Mouse (Mus musculus) heart, embryonic 11.5 days (tissue): Measurements from ENCODE around the gene Stk39. TPM values are rescaled to one million over a fixed set of nuclear protein-coding genes. Genes with fewer than 3 reads are reported as not detected.

Experiments
- ATAC-seq: fragments of 200-750 bp; cut with Nextera tagmentation; replicated peaks from 2 replicates; pipeline ENCODE4 v1.8.0; 2017; ENCODE audit warnings: moderate library complexity; ENCODE audit not compliant: insufficient number of reproducible peaks, low FRiP score, low TSS enrichment
- H3K27ac ChIP-seq: fragments of 300-500 bp; sonication (generic); 2 replicates; pipeline ENCODE4 v1.5.1; 2014; ENCODE audit warnings: mild to moderate bottlenecking, low read depth, low read length
- H3K27me3 ChIP-seq: fragments of 300-500 bp; sonication (generic); 2 replicates; pipeline ENCODE4 v1.6.1; 2014; ENCODE audit warnings: mild to moderate bottlenecking, low read length, mixed read lengths; ENCODE audit not compliant: control insufficient read depth, insufficient read depth
- H3K36me3 ChIP-seq: fragments of 300-500 bp; sonication (generic); 2 replicates; pipeline ENCODE4 v1.6.1; 2014; ENCODE audit warnings: mild to moderate bottlenecking, low read length, moderate library complexity, mixed read lengths; ENCODE audit not compliant: control insufficient read depth, insufficient read depth
- H3K4me1 ChIP-seq: fragments of 300-500 bp; sonication (generic); 2 replicates; pipeline ENCODE4 v1.6.1; 2014; ENCODE audit warnings: low read length; ENCODE audit not compliant: control insufficient read depth, insufficient read depth
- H3K4me2 ChIP-seq: fragments of 300-500 bp; sonication (generic); 2 replicates; pipeline ENCODE4 v1.6.1; 2014; ENCODE audit warnings: mild to moderate bottlenecking, moderate library complexity
- H3K4me3 ChIP-seq: fragments of 300-500 bp; sonication (generic); 2 replicates; pipeline ENCODE4 v1.5.1; 2014; ENCODE audit warnings: low read depth, low read length
- H3K9ac ChIP-seq: fragments of 300-500 bp; sonication (generic); 2 replicates; pipeline ENCODE4 v1.6.1; 2014; ENCODE audit warnings: mild to moderate bottlenecking, low read depth, low read length, moderate library complexity
- H3K9me3 ChIP-seq: fragments of 300-500 bp; sonication (generic); replicated peaks from 2 replicates; pipeline ENCODE4 v1.6.1; 2016; ENCODE audit warnings: low read length; ENCODE audit not compliant: control insufficient read depth
- WGBS: fragments of 180-500 bp; shearing (Covaris S2); extraction: QIAGEN DNeasy Blood & Tissue Kit; methylation state at CpG from one replicate; pipeline ENCODE4 v1.1.7; 2014; ENCODE audit not compliant: insufficient replicate concordance; 5-methylcytosine and 5-hydroxymethylcytosine counted together
- polyA plus RNA-seq: library from polyadenylated mRNA; unstranded; fragments of >200 nt; fragmentation: Nextera tagmentation; extraction: Ambion mirVana; gene quantifications from 2 replicates; pipeline ENCODE4 v1.2.1, GENCODE M21; 2014

Gene Stk39
- polyA plus RNA-seq, 1 experiment from 2014 or later, result 58.3 TPM

DNA sequence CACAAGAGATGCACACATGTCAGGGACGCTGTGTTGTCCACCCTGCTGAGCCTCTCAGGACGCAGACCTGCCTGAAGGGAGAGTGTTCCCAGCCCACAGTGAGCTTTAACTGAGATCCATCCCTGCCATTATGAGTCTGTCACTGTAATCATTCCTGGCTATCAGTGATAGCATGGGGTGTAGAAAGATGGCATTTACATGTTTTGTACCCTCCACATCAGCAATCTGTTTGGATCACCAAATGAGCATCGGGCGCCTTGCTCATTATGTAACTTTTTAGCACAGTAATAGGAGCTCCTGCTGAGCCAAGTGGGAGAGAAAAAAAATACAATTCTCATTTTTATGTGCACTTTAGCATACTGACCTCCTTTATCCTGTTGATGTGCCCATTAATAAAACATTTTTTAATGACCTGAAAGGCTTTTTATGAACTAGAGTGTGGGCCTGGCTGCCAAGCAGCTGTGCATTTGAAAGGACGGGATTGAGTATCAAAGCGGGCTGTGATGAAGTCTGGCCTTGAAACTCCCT is 189.0 kb downstream of the Stk39 start:
- Histone ChIP-seq H3K27me3 (no peaks in the 10 kb centered on the region), H3K36me3 (0 out of 2 replicates have a peak, but pooled peaks cover 8% of the 10 kb centered on the region), H3K4me1 (no peaks in the 10 kb centered on the region), H3K4me3 (no peak overlapping the region), H3K27ac (no peak overlapping the region), H3K4me2 (no peak overlapping the region), H3K9me3 (no peaks in the 10 kb centered on the region), H3K9ac (no peak overlapping the region)
- no peak for ATAC-seq
- WGBS, result 89% methylated on average over 6 of the region's 6 CpGs

DNA sequence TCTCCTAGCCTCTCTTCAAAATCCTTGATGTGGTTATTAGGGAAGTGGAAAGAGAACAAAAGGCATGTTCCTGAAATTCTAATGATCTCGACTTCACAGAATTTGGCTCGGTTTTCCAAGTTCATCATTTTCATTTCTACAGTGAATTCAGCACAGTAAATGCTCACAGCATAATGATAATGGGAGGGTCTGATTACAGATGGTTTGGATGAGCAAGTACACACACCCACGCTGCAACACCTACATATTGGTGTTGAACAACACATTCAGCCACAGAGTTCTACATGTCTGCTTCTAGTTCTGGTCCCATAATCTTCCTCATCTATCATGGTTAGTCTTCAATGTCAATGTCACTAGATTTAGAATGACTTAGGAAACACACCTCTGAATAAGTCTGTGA is 190.5 kb downstream of the Stk39 start:
- no peak for ATAC-seq
- 0 out of 2 replicates have a peak, but pooled peaks cover 8% of the 10 kb centered on the region for H3K36me3 ChIP-seq
- H3K4me1 ChIP-seq, result no peaks in the 10 kb centered on the region
- no peaks in the 10 kb centered on the region for H3K9me3 ChIP-seq
- H3K27me3 ChIP-seq, result no peaks in the 10 kb centered on the region
- H3K27ac ChIP-seq, result no peak overlapping the region
- WGBS, result 89% methylated on average over 3 of the region's 3 CpGs
- no peak overlapping the region for H3K4me3 ChIP-seq
- H3K4me2 ChIP-seq, result no peak overlapping the region
- H3K9ac ChIP-seq, result no peak overlapping the region

- peaks cover 7% of the 10 kb centered on the region for H3K36me3 ChIP-seq
- 60% methylated on average over 4 of the region's 4 CpGs for WGBS
- H3K4me3 ChIP-seq, result no peak overlapping the region
- no peak overlapping the region for H3K4me2 ChIP-seq
- no peak overlapping the region for H3K27ac ChIP-seq
- H3K4me1 ChIP-seq, result no peaks in the 10 kb centered on the region
- ATAC-seq, result no peak
- no peak overlapping the region for H3K9ac ChIP-seq
- H3K27me3 ChIP-seq, result no peaks in the 10 kb centered on the region
- no peaks in the 10 kb centered on the region for H3K9me3 ChIP-seq
Observed at GRCm38 (mm10) chr2:68271301-68271700, 200.8 kb downstream of the Stk39 start.

DNA sequence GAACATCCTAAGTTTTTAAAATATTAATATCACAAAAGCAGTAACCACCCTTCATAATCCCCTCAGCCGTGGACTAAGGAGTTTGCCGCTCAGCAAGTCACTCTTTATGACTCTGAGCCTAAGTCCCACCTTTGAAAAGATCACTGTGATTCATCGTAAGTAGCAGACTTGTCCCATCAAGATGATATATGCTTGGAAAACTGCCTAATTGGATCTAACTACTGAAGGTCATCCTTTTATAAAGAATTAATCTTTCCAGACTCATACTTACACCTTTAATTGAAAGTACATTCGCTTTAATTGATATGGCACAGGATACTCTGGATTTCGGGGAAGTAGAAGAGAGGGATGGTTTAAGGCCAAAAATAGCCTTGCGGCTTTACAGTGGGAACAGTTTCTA is 201.2 kb downstream of the Stk39 start:
- Histone ChIP-seq H3K4me2 (no peak overlapping the region), H3K27ac (no peak overlapping the region), H3K9ac (no peak overlapping the region), H3K36me3 (peaks cover 7% of the 10 kb centered on the region), H3K4me1 (no peaks in the 10 kb centered on the region), H3K9me3 (no peaks in the 10 kb centered on the region), H3K27me3 (no peaks in the 10 kb centered on the region), H3K4me3 (no peak overlapping the region)
- 86% methylated on average over 6 of the region's 6 CpGs for WGBS
- no peak for ATAC-seq

- no peak overlapping the region for H3K27ac ChIP-seq
- H3K4me3 ChIP-seq, result no peak overlapping the region
- H3K9ac ChIP-seq, result no peak overlapping the region
- no peaks in the 10 kb centered on the region for H3K4me1 ChIP-seq
- no peak overlapping the region for H3K4me2 ChIP-seq
- H3K27me3 ChIP-seq, result no peaks in the 10 kb centered on the region
- no peak for ATAC-seq
- no peaks in the 10 kb centered on the region for H3K9me3 ChIP-seq
- 75% methylated on average over 4 of the region's 4 CpGs for WGBS
- peaks cover 7% of the 10 kb centered on the region for H3K36me3 ChIP-seq
Observed at GRCm38 (mm10) chr2:68269646-68270045, 202.4 kb downstream of the Stk39 start.

- no peak overlapping the region for H3K4me2 ChIP-seq
- ATAC-seq, result no peak
- WGBS, result 60% methylated on average over 5 of the region's 5 CpGs
Observed at GRCm38 (mm10) chr2:68264826-68265225, 207.2 kb downstream of the Stk39 start.

GRCm38 (mm10) chr2:68260911-68261310 is 211.2 kb downstream of the Stk39 start:
- Histone ChIP-seq H3K9me3 (no peaks in the 10 kb centered on the region), H3K4me3 (no peak overlapping the region), H3K4me1 (no peaks in the 10 kb centered on the region), H3K36me3 (no peaks in the 10 kb centered on the region), H3K4me2 (no peak overlapping the region), H3K27ac (no peak overlapping the region), H3K9ac (no peak overlapping the region), H3K27me3 (no peaks in the 10 kb centered on the region)
- ATAC-seq, result no peak
- WGBS, result 90% methylated on average over 2 of the region's 2 CpGs

More at GRCm38 (mm10) chr2:68264826-68265225, 207.2 kb downstream of the Stk39 start:
- Histone ChIP-seq H3K27ac (no peak overlapping the region), H3K4me3 (no peak overlapping the region), H3K36me3 (no peaks in the 10 kb centered on the region), H3K9me3 (no peaks in the 10 kb centered on the region), H3K4me1 (no peaks in the 10 kb centered on the region), H3K27me3 (no peaks in the 10 kb centered on the region), H3K9ac (no peak overlapping the region)

DNA sequence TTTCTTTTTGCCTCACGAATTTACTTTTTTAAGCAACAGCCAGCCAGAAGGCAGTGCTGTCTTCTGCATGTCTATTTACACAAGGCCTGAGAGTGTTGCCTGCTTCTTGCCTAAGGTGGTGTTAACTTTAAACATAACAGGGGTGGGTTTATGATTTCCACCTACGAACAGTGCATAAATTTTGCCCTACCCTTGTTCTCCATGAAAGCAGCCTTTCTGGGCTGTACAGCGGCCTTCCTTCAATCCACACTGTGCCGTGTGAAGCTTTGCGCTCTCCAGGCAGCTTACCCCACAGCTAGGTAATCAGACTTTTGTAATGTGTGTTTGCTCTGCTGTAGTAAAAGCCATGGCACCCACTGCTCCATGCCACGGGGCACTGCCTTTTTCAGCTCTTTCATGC is 214.5 kb downstream of the Stk39 start:
- H3K27me3 ChIP-seq, result no peaks in the 10 kb centered on the region
- 74% methylated on average over 6 of the region's 6 CpGs for WGBS
- no peaks in the 10 kb centered on the region for H3K4me1 ChIP-seq
- ATAC-seq, result no peak
- H3K9me3 ChIP-seq, result no peaks in the 10 kb centered on the region
- no peak overlapping the region for H3K27ac ChIP-seq
- H3K4me2 ChIP-seq, result no peak overlapping the region
- no peak overlapping the region for H3K9ac ChIP-seq
- no peaks in the 10 kb centered on the region for H3K36me3 ChIP-seq
- no peak overlapping the region for H3K4me3 ChIP-seq

GRCm38 (mm10) chr2:68256472-68256871 is 215.6 kb downstream of the Stk39 start:
- H3K27ac ChIP-seq, result no peak overlapping the region
- H3K9ac ChIP-seq, result no peak overlapping the region
- H3K9me3 ChIP-seq, result no peaks in the 10 kb centered on the region
- H3K36me3 ChIP-seq, result no peaks in the 10 kb centered on the region
- H3K4me2 ChIP-seq, result no peak overlapping the region
- WGBS, result 89% methylated on average over 8 of the region's 8 CpGs
- no peaks in the 10 kb centered on the region for H3K4me1 ChIP-seq
- no peak overlapping the region for H3K4me3 ChIP-seq
- no peaks in the 10 kb centered on the region for H3K27me3 ChIP-seq
- no peak for ATAC-seq
